Mouse (Mus musculus) liver, embryonic 16.5 days (tissue): ENCODE measurements around the gene Usp36. TPM values are rescaled to one million over a fixed set of nuclear protein-coding genes. Genes with fewer than 3 reads are reported as not detected.
A peak's percentile ranks its signal among the peaks of the same experiment; 100 is the strongest.

Experiments
- ATAC-seq: fragments of 200-750 bp; cut with Nextera tagmentation; 2 replicates; pipeline ENCODE4 v1.8.0; 2017; ENCODE audit warnings: low read depth, mild to moderate bottlenecking, moderate number of reproducible peaks, moderate library complexity
- H3K27ac ChIP-seq: fragments of 300-500 bp; sonication (generic); 2 replicates; pipeline ENCODE4 v1.5.1; 2014; ENCODE audit warnings: mild to moderate bottlenecking, low read length
- H3K27me3 ChIP-seq: fragments of 300-500 bp; sonication (generic); 2 replicates; pipeline ENCODE4 v1.6.1; 2014; ENCODE audit warnings: low read depth, low read length, mixed read lengths; ENCODE audit not compliant: control insufficient read depth, insufficient read depth
- H3K36me3 ChIP-seq: fragments of 300-500 bp; sonication (generic); 2 replicates; pipeline ENCODE4 v1.6.1; 2014; ENCODE audit warnings: mild to moderate bottlenecking; ENCODE audit not compliant: control insufficient read depth, insufficient read depth
- H3K4me1 ChIP-seq: fragments of 300-500 bp; sonication (generic); 2 replicates; pipeline ENCODE4 v1.6.1; 2014; ENCODE audit warnings: low read depth, low read length, mixed read lengths; ENCODE audit not compliant: control insufficient read depth
- H3K4me2 ChIP-seq: fragments of 300-500 bp; sonication (generic); 2 replicates; pipeline ENCODE4 v1.6.1; 2014; ENCODE audit warnings: low read depth, low read length, mixed read lengths
- H3K4me3 ChIP-seq: fragments of 300-500 bp; sonication (generic); 2 replicates; pipeline ENCODE4 v1.5.1; 2014; ENCODE audit warnings: low read depth, mild to moderate bottlenecking, low read length
- H3K9ac ChIP-seq: fragments of 300-500 bp; sonication (generic); 2 replicates; pipeline ENCODE4 v1.6.1; 2014; ENCODE audit warnings: low read depth, low read length
- H3K9me3 ChIP-seq: fragments of 300-500 bp; sonication (generic); replicated peaks from 2 replicates; pipeline ENCODE4 v1.6.1; 2016; ENCODE audit warnings: low read length; ENCODE audit not compliant: control insufficient read depth
- WGBS: fragments of 180-500 bp; shearing (Covaris S2); extraction: QIAGEN DNeasy Blood & Tissue Kit; methylation state at CpG from one replicate; pipeline ENCODE4 v1.1.7; 2014; ENCODE audit not compliant: insufficient replicate concordance; 5-methylcytosine and 5-hydroxymethylcytosine counted together
- polyA plus RNA-seq: library from polyadenylated mRNA; unstranded; fragments of >200 nt; fragmentation: Nextera tagmentation; extraction: Ambion mirVana; gene quantifications from 2 replicates; pipeline ENCODE4 v1.2.1, GENCODE M21; 2015

Usp36 gene
- polyA plus RNA-seq, 1 experiment from 2014 or later: 5.7 TPM

DNA sequence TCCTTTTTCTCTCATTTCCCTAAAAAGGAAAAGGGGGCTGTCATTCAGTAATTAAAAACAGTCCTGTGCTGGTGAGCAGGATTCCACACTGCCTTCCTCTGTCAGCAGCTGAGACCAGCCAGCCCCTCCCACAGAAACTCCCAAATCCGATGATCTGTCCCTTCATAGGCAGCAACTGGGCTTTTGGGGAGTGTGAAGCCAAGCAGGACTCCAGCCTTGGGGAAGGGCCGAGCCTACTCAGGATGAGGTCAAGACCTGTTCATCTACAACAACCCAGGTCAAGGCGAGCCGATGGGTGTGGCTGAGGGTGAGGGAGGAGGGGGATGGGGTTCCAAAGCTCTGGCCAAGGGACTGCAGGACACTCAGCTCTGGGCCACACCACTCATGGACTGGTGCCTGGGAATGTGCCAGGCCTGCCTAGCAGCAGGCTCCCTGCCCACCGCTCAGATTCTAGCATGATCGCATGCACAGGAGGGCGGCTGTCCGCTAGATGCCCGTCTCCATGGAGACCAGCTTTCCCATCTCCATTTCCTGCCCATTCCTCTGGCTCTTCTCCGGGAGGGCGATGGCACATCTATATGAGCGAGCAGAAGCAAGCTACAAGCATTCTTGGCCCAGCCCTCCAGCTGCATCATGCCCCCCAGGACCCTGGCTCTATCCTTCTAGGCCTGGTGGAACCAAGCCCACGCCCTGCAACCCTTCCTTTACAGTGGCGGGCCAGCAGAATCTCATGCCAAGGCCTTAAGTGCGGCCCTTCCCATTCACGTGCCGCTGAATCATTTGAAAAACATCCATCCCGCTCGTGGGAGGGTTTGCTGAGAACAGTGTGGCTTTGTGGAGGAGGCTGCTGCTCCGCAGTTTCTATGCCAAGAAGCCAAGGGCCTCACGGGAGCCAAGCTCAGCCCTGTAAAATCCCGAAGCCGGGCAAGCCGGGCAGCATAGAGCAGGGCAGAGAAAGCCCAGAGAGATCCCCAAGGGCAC is 37.2 kb upstream of the Usp36 start:
- Histone ChIP-seq H3K27me3 (no peaks in the 10 kb centered on the region), H3K4me1 (no peaks in the 10 kb centered on the region), H3K9ac (no peak overlapping the region), H3K36me3 (no peaks in the 10 kb centered on the region), H3K4me2 (no peak overlapping the region), H3K9me3 (no peaks in the 10 kb centered on the region), H3K4me3 (no peak overlapping the region), H3K27ac (no peak overlapping the region)
- WGBS: 75% methylated on average over 24 of the region's 24 CpGs
- no peak for ATAC-seq

DNA sequence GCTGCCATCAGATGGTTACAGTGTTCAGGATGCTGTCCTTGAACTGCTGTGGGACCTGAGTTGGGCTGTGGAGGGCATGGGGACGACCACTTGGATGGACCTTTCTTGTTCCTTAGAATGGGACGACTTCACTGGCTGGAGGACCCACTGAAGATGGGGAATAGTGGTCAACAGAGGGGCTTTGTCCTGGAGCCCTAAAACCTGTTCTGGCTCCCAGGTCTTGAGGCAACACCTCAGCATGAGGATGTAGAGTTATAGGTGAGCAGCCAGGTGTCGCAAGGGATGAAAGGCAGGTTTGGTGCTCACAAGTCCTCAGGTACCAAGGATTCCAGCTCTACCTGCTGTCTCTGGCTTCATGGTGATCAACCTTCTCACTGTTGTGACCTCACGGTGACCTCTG is 36.4 kb upstream of the Usp36 start:
- Histone ChIP-seq H3K4me2 (no peak overlapping the region), H3K4me3 (no peak overlapping the region), H3K36me3 (no peaks in the 10 kb centered on the region), H3K27me3 (no peaks in the 10 kb centered on the region), H3K9ac (no peak overlapping the region), H3K27ac (no peak overlapping the region), H3K4me1 (no peaks in the 10 kb centered on the region), H3K9me3 (no peaks in the 10 kb centered on the region)
- 53% methylated on average over 4 of the region's 4 CpGs for WGBS
- ATAC-seq: no peak

DNA sequence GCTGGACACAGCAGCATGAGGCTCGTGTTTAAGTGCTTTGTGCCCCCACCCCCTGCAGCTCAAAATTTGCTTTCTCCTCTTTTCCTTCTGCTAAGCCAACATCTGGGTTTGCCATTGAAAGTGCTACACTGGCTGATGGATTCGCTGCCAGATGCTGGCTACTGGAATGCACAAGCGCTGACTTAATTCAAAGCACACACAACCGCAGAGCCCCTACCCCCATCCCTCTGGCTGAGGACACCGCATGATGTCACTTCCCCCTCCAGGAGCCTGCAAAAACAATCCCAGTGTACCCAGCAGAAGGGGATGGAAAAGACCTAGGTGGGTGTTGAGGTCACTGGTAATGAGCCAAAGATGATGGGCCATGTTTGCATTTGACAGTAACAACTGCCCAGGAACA is 34.5 kb upstream of the Usp36 start:
- H3K4me1 ChIP-seq: no peaks in the 10 kb centered on the region
- no peak overlapping the region for H3K4me3 ChIP-seq
- H3K27me3 ChIP-seq: no peaks in the 10 kb centered on the region
- no peak overlapping the region for H3K27ac ChIP-seq
- no peak for ATAC-seq
- WGBS: 25% methylated on average over 5 of the region's 5 CpGs
- no peak overlapping the region for H3K4me2 ChIP-seq
- H3K9ac ChIP-seq: no peak overlapping the region
- H3K36me3 ChIP-seq: no peaks in the 10 kb centered on the region
- H3K9me3 ChIP-seq: no peaks in the 10 kb centered on the region

DNA sequence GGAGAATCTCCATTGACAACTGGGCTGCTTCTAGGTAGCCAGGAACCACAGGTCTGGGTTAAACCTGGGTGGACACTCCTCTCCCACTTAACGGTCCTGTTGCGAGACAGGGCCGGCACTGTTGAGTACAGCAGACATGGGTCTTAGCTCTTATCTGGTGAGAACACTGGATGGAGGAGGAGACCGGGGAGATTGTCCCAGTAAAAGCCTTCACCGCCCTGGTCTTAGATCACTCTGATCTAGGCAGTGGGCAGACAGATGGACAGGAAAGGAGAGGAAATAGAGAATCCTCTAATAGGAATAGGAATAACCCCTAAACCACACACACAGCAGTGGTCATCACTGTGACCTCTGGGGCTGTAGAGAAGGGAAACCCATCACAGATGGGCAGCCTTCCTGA is 33.9 kb upstream of the Usp36 start:
- no peak for ATAC-seq
- H3K4me3 ChIP-seq: no peak overlapping the region
- no peak overlapping the region for H3K9ac ChIP-seq
- no peak overlapping the region for H3K4me2 ChIP-seq
- H3K9me3 ChIP-seq: no peaks in the 10 kb centered on the region
- no peak overlapping the region for H3K27ac ChIP-seq
- no peaks in the 10 kb centered on the region for H3K36me3 ChIP-seq
- H3K27me3 ChIP-seq: no peaks in the 10 kb centered on the region
- H3K4me1 ChIP-seq: no peaks in the 10 kb centered on the region
- WGBS: 31% methylated on average over 5 of the region's 5 CpGs

DNA sequence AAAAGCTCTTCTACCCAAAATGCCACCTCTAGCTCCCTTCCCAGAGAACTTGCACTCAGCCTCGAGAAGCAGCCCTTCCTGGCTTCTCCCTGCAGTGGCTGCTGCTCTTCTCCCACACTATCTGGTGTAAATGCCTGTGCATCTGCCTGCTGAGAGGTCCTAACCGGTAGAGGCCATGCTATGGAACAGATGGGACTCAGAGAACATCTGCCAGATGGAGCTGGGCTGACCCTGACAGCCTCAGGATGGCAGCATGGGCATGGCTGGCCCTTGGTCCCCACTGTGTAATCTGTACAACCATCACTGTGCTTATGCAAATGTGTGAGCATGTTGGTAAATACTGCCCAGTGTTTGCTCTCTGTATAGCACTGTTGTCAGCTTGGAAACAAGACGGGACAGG is 32.6 kb upstream of the Usp36 start:
- no peak overlapping the region for H3K4me3 ChIP-seq
- no peak overlapping the region for H3K4me2 ChIP-seq
- H3K9ac ChIP-seq: no peak overlapping the region
- no peaks in the 10 kb centered on the region for H3K36me3 ChIP-seq
- no peaks in the 10 kb centered on the region for H3K27me3 ChIP-seq
- H3K9me3 ChIP-seq: no peaks in the 10 kb centered on the region
- WGBS: 35% methylated on average over 3 of the region's 3 CpGs
- ATAC-seq: no peak
- H3K4me1 ChIP-seq: no peaks in the 10 kb centered on the region
- no peak overlapping the region for H3K27ac ChIP-seq

DNA sequence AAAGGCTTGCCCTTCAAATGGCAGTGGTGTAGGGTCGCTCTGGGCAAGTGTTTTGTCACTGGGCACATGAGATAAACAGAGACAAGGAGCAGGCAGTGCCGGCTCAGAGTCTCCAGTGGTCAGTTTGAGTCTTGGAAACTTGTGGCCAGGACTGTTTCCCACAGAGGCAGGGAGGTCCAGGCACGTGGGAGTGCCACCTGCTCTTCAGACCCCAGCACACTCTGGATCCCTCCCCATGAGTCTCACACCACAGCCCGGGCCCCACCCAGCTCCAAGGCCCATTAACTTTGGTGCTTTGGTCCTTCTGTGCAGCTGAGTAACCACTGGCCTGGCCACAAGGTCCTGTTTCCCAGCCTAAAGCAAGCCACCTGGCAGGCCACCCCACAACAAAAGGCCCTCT is 31.9 kb upstream of the Usp36 start:
- H3K4me1 ChIP-seq: no peaks in the 10 kb centered on the region
- H3K9ac ChIP-seq: no peak overlapping the region
- no peak for ATAC-seq
- no peaks in the 10 kb centered on the region for H3K36me3 ChIP-seq
- no peak overlapping the region for H3K4me2 ChIP-seq
- H3K27me3 ChIP-seq: no peaks in the 10 kb centered on the region
- H3K27ac ChIP-seq: no peak overlapping the region
- H3K4me3 ChIP-seq: no peak overlapping the region
- H3K9me3 ChIP-seq: no peaks in the 10 kb centered on the region
- WGBS: 44% methylated on average over 4 of the region's 4 CpGs

DNA sequence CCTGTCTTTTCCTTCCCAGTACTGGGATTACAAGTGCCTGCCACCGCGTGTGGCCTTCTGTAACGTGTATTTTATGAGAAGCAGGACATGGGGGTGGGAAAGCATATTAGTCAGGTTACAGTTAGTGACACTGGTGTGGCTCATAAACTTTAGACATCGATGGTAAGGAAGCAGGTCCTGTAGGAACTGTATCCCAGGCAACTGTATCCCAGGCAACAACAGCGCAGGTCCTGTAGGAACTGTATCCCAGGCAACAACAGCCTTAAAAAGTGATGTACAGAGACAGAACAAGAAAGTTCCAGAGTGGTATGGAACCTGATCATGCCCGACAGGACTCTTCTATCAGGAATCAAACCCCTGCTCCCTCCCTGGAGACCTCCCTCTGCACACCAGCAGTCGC is 31.5 kb upstream of the Usp36 start:
- 73% methylated on average over 7 of the region's 7 CpGs for WGBS
- no peak overlapping the region for H3K27ac ChIP-seq
- no peak for ATAC-seq
- no peaks in the 10 kb centered on the region for H3K4me1 ChIP-seq
- H3K36me3 ChIP-seq: no peaks in the 10 kb centered on the region
- no peaks in the 10 kb centered on the region for H3K9me3 ChIP-seq
- no peak overlapping the region for H3K9ac ChIP-seq
- H3K4me2 ChIP-seq: no peak overlapping the region
- no peak overlapping the region for H3K4me3 ChIP-seq
- no peaks in the 10 kb centered on the region for H3K27me3 ChIP-seq

DNA sequence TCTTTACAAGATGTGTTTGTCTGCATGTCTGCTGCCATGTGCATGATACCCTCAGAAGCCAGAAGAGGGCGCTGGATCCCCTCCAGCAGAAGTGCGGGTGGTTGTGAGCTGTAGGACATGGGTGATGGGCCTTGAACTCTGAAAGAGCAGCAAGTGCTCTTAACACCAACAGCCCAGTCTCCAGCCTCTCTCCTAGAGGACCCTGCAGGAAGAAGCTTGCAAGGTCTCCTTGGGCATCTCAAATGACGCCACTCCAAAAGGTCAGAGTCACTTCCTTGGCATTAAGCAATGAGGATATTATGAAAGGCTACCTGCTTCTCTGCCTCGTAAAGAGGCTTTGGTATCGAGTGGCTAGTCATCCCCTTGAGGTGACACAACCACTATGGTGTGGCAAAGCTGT is 28.6 kb upstream of the Usp36 start:
- peak; percentile 21; the same call in 1 of the 2 replicates for ATAC-seq
- Histone ChIP-seq H3K27ac (no peak overlapping the region), H3K36me3 (no peaks in the 10 kb centered on the region), H3K4me1 (no peaks in the 10 kb centered on the region), H3K9ac (no peak overlapping the region), H3K27me3 (no peaks in the 10 kb centered on the region), H3K4me2 (no peak overlapping the region), H3K9me3 (no peaks in the 10 kb centered on the region), H3K4me3 (no peak overlapping the region)
- 44% methylated on average over 5 of the region's 5 CpGs for WGBS

DNA sequence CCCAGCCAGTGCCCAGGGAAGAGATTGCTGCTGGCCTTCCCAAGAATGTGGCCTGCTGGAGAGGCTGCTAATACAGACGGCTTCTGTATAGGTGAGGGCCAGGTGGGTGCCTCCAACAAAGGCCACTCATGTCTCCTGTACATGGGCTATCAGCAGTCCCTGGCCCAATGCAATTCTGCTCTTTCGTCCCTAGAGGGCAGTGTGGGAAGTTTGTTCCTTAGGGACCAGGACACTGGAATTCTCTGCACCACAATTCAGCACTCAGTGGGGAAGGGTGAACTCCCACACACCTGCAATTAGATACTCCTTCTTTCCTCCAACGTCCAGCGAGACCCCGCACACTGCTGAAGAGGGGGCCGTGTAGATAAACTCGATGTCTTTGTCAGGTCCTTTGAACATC is 27.1 kb upstream of the Usp36 start:
- H3K27me3 ChIP-seq: no peaks in the 10 kb centered on the region
- H3K9me3 ChIP-seq: no peaks in the 10 kb centered on the region
- H3K27ac ChIP-seq: no peak overlapping the region
- WGBS: 23% methylated on average over 7 of the region's 7 CpGs
- no peak overlapping the region for H3K4me3 ChIP-seq
- no peaks in the 10 kb centered on the region; the same call in 1 of the 2 replicates for H3K4me1 ChIP-seq
- H3K36me3 ChIP-seq: no peaks in the 10 kb centered on the region
- no peak overlapping the region for H3K9ac ChIP-seq
- ATAC-seq: peak; percentile 5; the same call in 1 of the 2 replicates
- H3K4me2 ChIP-seq: no peak overlapping the region
